Mouse (Mus musculus) forebrain, embryonic 16.5 days (tissue): ENCODE measurements around the gene Fam81a. TPM values are rescaled to one million over a fixed set of nuclear protein-coding genes. Genes with fewer than 3 reads are reported as not detected.

Source experiments
- ATAC-seq: fragments of 200-750 bp; cut with Nextera tagmentation; 2 replicates; pipeline ENCODE4 v1.8.0; 2017; ENCODE audit warnings: mild to moderate bottlenecking, moderate library complexity
- H3K27ac ChIP-seq: fragments of 300-500 bp; sonication (generic); 2 replicates; pipeline ENCODE4 v1.5.1; 2014; ENCODE audit warnings: low read length, control low read depth
- H3K27me3 ChIP-seq: fragments of 300-500 bp; sonication (generic); replicated peaks from 2 replicates; pipeline ENCODE4 v1.6.1; 2014; ENCODE audit warnings: low read length; ENCODE audit not compliant: control insufficient read depth, insufficient read depth
- H3K36me3 ChIP-seq: fragments of 300-500 bp; sonication (generic); 2 replicates; pipeline ENCODE4 v1.6.1; 2014; ENCODE audit not compliant: control insufficient read depth, insufficient read depth
- H3K4me1 ChIP-seq: fragments of 300-500 bp; sonication (generic); replicated peaks from 2 replicates; pipeline ENCODE4 v1.6.1; 2014; ENCODE audit warnings: low read length; ENCODE audit not compliant: control insufficient read depth, insufficient read depth
- H3K4me2 ChIP-seq: fragments of 300-500 bp; sonication (generic); 2 replicates; pipeline ENCODE4 v1.6.1; 2014; ENCODE audit warnings: mild to moderate bottlenecking, low read length, control low read depth
- H3K4me3 ChIP-seq: fragments of 300-500 bp; sonication (generic); replicated peaks from 2 replicates; pipeline ENCODE4 v1.5.1; 2014; ENCODE audit warnings: mild to moderate bottlenecking, low read length, control low read depth
- H3K9ac ChIP-seq: fragments of 300-500 bp; sonication (generic); replicated peaks from 2 replicates; pipeline ENCODE4 v1.6.1; 2014; ENCODE audit warnings: low read depth, low read length, control low read depth
- H3K9me3 ChIP-seq: fragments of 300-500 bp; sonication (generic); 2 replicates; pipeline ENCODE4 v1.6.1; 2016; ENCODE audit warnings: low read length; ENCODE audit not compliant: control insufficient read depth
- WGBS: fragments of 180-500 bp; shearing (Covaris S2); extraction: QIAGEN DNeasy Blood & Tissue Kit; methylation state at CpG from one replicate; pipeline ENCODE4 v1.1.7; 2014; 5-methylcytosine and 5-hydroxymethylcytosine counted together
- polyA plus RNA-seq: library from polyadenylated mRNA; unstranded; fragments of >200 nt; fragmentation: Nextera tagmentation; extraction: Ambion mirVana; gene quantifications from 2 replicates; pipeline ENCODE4 v1.2.1, GENCODE M21; 2015

Gene Fam81a
- polyA plus RNA-seq, 1 experiment from 2014 or later, result 14.4 TPM

DNA sequence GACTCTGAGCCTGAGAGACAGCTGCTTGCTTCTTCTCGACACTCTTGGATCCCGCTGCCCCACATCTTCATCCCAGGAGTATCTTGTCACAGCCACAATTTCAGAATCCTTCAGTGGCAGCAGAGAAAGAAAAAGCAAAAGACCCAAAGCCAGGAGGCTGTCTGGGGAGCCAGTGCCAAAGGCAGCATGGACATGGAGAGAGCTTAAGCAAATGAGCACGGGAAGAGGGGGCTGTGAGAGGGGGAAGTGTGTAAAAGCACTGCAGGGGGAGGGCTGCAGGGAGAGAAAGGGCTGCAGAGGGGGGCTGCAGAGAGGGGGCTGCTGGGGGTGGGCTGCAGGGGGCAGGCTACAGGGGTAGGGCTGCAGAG, 93.0 kb downstream of the Fam81a start:
- Histone ChIP-seq H3K4me1 (no peaks in the 10 kb centered on the region), H3K27ac (no peak overlapping the region), H3K36me3 (no peaks in the 10 kb centered on the region), H3K4me2 (no peak overlapping the region), H3K9me3 (no peaks in the 10 kb centered on the region), H3K27me3 (no peaks in the 10 kb centered on the region), H3K9ac (no peak overlapping the region), H3K4me3 (no peak overlapping the region)
- no peak for ATAC-seq
- 26% methylated on average over 3 of the region's 3 CpGs for WGBS

DNA sequence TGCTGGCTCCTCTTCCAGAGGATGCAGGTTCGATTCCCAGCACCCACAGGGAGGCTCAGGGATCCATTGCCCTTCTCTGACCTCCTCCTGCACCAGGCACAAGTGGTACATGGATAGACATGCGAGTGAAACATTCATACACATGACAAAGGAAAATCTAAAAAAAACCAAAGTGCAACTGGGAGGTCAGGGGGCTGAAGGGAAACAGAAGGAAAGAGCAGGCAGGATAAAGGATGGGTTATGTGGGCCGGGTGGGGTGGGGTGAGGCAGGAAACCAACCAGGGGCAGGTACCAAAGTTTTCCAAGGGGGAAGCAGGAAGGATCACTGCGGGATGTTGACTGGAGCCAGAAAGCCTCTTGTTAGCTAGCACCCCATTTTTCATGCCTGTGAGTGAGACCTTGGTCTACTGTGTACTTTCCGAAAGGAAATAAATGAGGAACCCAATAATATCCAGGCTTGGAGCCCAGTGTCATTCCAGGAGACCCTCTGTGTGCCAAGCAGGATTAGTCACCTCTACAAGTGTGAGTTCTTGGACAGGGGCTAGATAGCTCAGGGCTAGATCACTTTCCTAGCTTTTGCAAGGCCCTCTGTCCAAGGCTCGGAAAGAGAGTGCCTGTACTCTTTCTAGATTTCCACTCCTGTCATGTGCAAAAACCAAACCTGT, 93.5 kb downstream of the Fam81a start:
- Histone ChIP-seq H3K9me3 (no peaks in the 10 kb centered on the region), H3K36me3 (no peaks in the 10 kb centered on the region), H3K4me1 (no peaks in the 10 kb centered on the region), H3K9ac (no peak overlapping the region), H3K27me3 (no peaks in the 10 kb centered on the region), H3K27ac (no peak overlapping the region), H3K4me2 (no peak overlapping the region), H3K4me3 (no peak overlapping the region)
- no peak for ATAC-seq
- 61% methylated on average over 6 of the region's 6 CpGs for WGBS

DNA sequence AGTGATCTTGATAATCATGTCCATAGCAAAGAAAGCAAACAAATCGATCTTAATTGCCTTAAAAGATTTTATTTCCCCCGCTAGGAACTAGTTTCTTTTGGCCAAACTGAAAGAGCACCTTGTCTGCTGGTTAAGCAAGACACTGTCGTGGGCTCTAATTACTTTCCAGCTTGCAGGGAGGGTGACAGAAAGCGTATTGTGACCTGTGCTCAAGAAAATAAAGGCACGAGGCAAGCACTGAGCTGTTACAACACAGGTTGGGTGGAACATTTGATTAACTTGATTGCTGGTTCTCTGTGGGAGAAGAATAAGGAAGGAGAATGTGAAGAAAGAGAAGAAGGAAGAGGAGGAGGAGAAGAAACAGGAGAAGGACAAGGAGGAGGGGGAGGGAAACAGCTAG, 94.1 kb downstream of the Fam81a start:
- H3K4me3 ChIP-seq, result no peak overlapping the region
- no peak overlapping the region for H3K4me2 ChIP-seq
- 17% methylated on average over 5 of the region's 5 CpGs for WGBS
- no peaks in the 10 kb centered on the region for H3K27me3 ChIP-seq
- no peak overlapping the region for H3K9ac ChIP-seq
- H3K9me3 ChIP-seq, result no peaks in the 10 kb centered on the region
- no peaks in the 10 kb centered on the region for H3K36me3 ChIP-seq
- no peaks in the 10 kb centered on the region for H3K4me1 ChIP-seq
- no peak overlapping the region for H3K27ac ChIP-seq
- ATAC-seq, result no peak

DNA sequence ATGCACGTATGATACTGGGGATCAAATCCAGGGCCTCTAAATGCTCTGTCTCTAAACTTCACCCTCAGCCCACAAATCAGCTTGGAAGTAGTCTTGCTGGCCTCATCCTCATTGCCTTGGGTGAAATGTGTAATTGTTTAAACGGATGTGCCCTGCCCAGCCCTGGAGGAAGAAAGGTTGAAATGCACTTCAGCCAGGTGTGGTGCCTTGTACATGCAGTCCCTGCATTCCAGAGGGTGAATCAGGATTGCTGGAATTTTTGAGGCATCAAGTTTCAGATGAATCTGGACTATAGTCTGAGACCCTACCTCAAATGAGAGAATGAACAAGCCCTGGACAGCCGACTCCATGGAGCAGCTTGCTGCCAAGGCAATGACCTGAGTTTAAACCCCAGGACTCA, 94.5 kb downstream of the Fam81a start:
- WGBS, result 68% methylated on average over 3 of the region's 3 CpGs
- H3K27ac ChIP-seq, result no peak overlapping the region
- no peaks in the 10 kb centered on the region for H3K27me3 ChIP-seq
- no peak for ATAC-seq
- no peak overlapping the region for H3K9ac ChIP-seq
- H3K4me2 ChIP-seq, result no peak overlapping the region
- no peaks in the 10 kb centered on the region for H3K9me3 ChIP-seq
- no peaks in the 10 kb centered on the region for H3K36me3 ChIP-seq
- no peak overlapping the region for H3K4me3 ChIP-seq
- H3K4me1 ChIP-seq, result no peaks in the 10 kb centered on the region

DNA sequence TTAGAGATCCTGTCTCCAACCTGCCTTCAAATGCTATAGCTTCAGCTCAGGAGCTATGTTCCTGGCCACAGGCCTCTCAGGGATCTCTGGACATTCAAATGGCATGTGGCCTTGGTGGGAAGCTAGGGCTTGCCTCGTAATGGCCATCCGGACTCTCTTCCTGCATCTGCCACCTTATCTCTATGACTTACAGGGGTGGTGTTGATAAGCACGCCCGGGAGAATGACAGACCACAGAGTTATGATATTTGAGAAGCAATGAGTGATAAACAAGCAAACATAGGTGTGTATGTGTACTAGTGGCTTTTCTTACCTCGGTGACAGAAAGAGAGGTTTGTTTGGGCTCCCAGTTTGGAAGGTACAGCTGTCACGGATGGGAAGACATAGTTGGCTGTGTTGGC, 96.1 kb downstream of the Fam81a start:
- H3K9ac ChIP-seq, result no peak overlapping the region
- H3K4me2 ChIP-seq, result no peak overlapping the region
- no peak overlapping the region for H3K4me3 ChIP-seq
- H3K4me1 ChIP-seq, result no peaks in the 10 kb centered on the region
- no peaks in the 10 kb centered on the region for H3K9me3 ChIP-seq
- H3K27me3 ChIP-seq, result no peaks in the 10 kb centered on the region
- no peak overlapping the region for H3K27ac ChIP-seq
- ATAC-seq, result no peak
- WGBS, result 95% methylated on average over 6 of the region's 6 CpGs
- no peaks in the 10 kb centered on the region for H3K36me3 ChIP-seq

DNA sequence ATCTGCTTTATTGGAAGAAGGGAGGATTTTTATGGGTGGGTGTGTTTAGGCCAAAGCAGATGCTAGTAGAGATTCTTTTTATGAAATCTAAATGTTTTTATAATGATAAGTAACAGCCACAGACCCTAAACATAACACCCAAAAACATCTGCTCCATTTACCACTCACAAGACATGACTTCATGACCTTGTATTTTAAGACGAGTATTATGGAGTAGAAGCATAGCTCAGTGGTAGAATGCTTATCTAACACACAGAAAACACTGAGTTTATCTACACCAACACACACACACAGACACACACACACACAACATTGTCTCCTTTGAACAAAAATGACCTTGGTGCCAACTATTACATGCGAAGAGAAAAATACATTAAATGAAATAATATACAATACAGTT, 97.5 kb downstream of the Fam81a start:
- WGBS, result 81% methylated on average over 2 of the region's 2 CpGs
- Histone ChIP-seq H3K9ac (no peak overlapping the region), H3K27me3 (no peaks in the 10 kb centered on the region), H3K27ac (no peak overlapping the region), H3K4me1 (no peaks in the 10 kb centered on the region), H3K4me2 (no peak overlapping the region), H3K36me3 (no peaks in the 10 kb centered on the region), H3K4me3 (no peak overlapping the region), H3K9me3 (no peaks in the 10 kb centered on the region)
- ATAC-seq, result no peak

DNA sequence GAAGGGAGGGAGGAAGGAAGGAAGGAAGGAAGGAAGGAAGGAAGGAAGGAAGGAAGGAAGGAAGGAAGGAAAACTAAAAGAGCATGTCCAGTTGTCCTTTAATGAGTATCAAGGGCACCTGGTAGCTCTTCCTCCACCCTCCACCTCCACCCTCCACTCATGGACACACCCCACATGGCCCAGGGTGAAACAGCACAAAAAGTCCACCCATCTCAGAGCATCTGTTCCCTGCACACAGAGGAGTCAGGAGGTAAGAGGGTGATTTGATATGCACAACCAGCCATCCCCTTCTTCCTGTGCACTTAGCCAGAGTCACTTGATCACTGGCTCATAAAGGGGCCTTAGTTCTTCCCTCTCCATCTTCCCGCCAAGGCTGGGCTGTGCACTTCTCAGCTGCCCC, 99.4 kb downstream of the Fam81a start:
- WGBS, result 74% methylated on average over 1 of the region's 1 CpGs
- ATAC-seq, result no peak

DNA sequence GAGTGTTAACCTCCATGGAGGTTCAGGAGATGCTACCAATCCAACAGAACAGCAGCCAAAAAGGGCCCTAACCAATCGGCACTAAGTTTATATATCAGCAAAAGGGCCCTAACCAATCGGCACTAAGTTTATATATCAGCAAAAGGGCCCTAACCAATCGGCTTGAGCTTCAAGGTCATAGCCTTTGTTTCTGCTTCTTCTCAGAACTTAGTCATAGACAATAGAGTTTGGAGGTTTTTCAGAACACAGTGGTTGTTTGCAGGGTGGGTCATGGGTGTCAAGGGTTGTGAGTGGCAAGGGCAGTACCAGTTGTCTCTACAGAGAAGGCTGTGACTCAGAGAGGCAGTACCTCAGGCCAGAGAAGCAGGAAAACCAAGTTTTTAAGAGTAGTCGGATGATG, 100.2 kb downstream of the Fam81a start:
- no peaks in the 10 kb centered on the region for H3K4me1 ChIP-seq
- no peak overlapping the region for H3K9ac ChIP-seq
- WGBS, result 96% methylated on average over 4 of the region's 4 CpGs
- H3K4me3 ChIP-seq, result no peak overlapping the region
- no peaks in the 10 kb centered on the region for H3K9me3 ChIP-seq
- no peak for ATAC-seq
- no peak overlapping the region for H3K4me2 ChIP-seq
- H3K27ac ChIP-seq, result no peak overlapping the region
- no peaks in the 10 kb centered on the region for H3K36me3 ChIP-seq
- H3K27me3 ChIP-seq, result no peaks in the 10 kb centered on the region

More for the DNA sequence above, 99.4 kb downstream of the Fam81a start:
- no peaks in the 10 kb centered on the region for H3K36me3 ChIP-seq
- no peaks in the 10 kb centered on the region for H3K4me1 ChIP-seq
- H3K27ac ChIP-seq, result no peak overlapping the region
- no peaks in the 10 kb centered on the region for H3K9me3 ChIP-seq
- H3K9ac ChIP-seq, result no peak overlapping the region
- H3K27me3 ChIP-seq, result no peaks in the 10 kb centered on the region
- H3K4me2 ChIP-seq, result no peak overlapping the region
- H3K4me3 ChIP-seq, result no peak overlapping the region

DNA sequence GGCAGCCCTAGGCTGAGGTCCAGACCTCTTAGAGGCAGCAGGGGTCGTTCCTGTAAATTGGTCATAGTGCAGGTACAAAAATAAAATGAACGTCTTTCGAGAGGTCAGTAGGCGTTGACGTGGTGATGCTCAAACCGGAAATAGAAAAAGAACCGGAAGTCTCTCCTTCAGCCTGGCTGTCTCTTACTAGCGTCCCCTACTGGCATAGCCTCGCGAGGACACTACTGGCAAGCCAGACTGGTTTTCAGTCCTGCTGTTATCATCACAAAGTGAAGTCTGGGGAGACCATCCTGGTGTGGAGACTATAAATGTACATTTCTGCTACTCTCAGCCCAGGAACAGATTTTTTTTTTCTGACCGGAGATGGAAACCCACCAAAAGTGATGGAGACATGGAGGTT, 101.8 kb downstream of the Fam81a start:
- WGBS, result 91% methylated on average over 11 of the region's 11 CpGs
- Histone ChIP-seq H3K27me3 (no peaks in the 10 kb centered on the region), H3K9ac (no peak overlapping the region), H3K9me3 (no peaks in the 10 kb centered on the region), H3K4me3 (no peak overlapping the region), H3K4me1 (no peaks in the 10 kb centered on the region), H3K27ac (no peak overlapping the region), H3K4me2 (no peak overlapping the region), H3K36me3 (no peaks in the 10 kb centered on the region)
- no peak for ATAC-seq
